Mouse (Mus musculus) kidney, embryonic 15.5 days (tissue): ENCODE data around the gene St6galnac6. TPM values are rescaled to one million over a fixed set of nuclear protein-coding genes. Genes with fewer than 3 reads are reported as not detected.

ENCODE experiments used
- ATAC-seq: fragments of 200-750 bp; cut with Nextera tagmentation; replicated peaks from 2 replicates; pipeline ENCODE4 v1.8.0; 2017; ENCODE audit warnings: moderate TSS enrichment; ENCODE audit not compliant: low FRiP score
- H3K27ac ChIP-seq: fragments of 300-500 bp; sonication (generic); 2 replicates; pipeline ENCODE4 v1.5.1; 2015; ENCODE audit warnings: mild to moderate bottlenecking, inconsistent platforms
- H3K27me3 ChIP-seq: fragments of 300-500 bp; sonication (generic); 2 replicates; pipeline ENCODE4 v1.6.1; 2015; ENCODE audit warnings: inconsistent platforms
- H3K36me3 ChIP-seq: fragments of 300-500 bp; sonication (generic); 2 replicates; pipeline ENCODE4 v1.6.1; 2015; ENCODE audit warnings: inconsistent platforms
- H3K4me1 ChIP-seq: fragments of 300-500 bp; sonication (generic); 2 replicates; pipeline ENCODE4 v1.6.1; 2015; ENCODE audit warnings: inconsistent platforms
- H3K4me2 ChIP-seq: fragments of 300-500 bp; sonication (generic); 2 replicates; pipeline ENCODE4 v1.6.1; 2015; ENCODE audit warnings: moderate library complexity, mild to moderate bottlenecking, inconsistent platforms
- H3K4me3 ChIP-seq: fragments of 300-500 bp; sonication (generic); replicated peaks from 2 replicates; pipeline ENCODE4 v1.5.1; 2015; ENCODE audit warnings: mild to moderate bottlenecking, inconsistent platforms
- H3K9ac ChIP-seq: fragments of 300-500 bp; sonication (generic); 2 replicates; pipeline ENCODE4 v1.6.1; 2015; ENCODE audit warnings: mild to moderate bottlenecking, inconsistent platforms
- H3K9me3 ChIP-seq: fragments of 300-500 bp; sonication (generic); replicated peaks from 2 replicates; pipeline ENCODE4 v1.6.1; 2016; ENCODE audit warnings: inconsistent platforms
- WGBS: fragments of 180-500 bp; shearing (Covaris S2); methylation state at CpG from one replicate; pipeline ENCODE4 v1.1.7; 2015; ENCODE audit warnings: mixed read lengths; 5-methylcytosine and 5-hydroxymethylcytosine counted together
- polyA plus RNA-seq: library from polyadenylated mRNA; unstranded; fragments of >200 nt; fragmentation: Nextera tagmentation; extraction: Ambion mirVana; gene quantifications from 2 replicates; pipeline ENCODE4 v1.2.1, GENCODE M21; 2015

The St6galnac6 gene
- polyA plus RNA-seq, 1 experiment from 2014 or later = 17.6 TPM

DNA sequence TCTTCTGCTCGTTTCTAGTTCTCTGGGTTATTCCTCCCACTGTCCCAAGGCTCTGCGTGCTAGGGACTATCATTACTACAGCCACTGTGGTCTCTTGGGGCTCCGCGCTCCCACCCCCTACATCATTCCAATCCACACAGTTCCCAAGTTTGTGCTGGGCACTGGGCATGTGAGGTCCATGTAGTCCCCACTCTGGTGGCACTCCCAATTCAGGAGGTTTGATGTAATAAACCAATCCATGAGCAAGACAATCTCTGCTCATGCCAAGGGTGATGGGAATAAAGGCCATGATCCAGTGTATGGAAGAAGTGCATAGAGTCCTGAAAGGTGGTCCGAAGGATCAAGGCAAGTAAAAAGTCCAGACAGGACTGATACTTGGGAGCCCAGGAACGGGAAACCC, 25.0 kb upstream of the St6galnac6 start, which contains the start of gene Pip5kl1:
Gene Pip5kl1 (plus strand): TSS at position 301 of the 400 bp plus-strand sequence.
- Histone ChIP-seq H3K4me2 (peak within 1 kb of the TSS; percentile 95), H3K27ac (no peak within 1 kb of the TSS), H3K36me3 (peaks cover 11% of the 10 kb centered on the region), H3K27me3 (peaks cover 33% of the 10 kb centered on the region), H3K9ac (peak within 1 kb of the TSS; percentile 48), H3K4me1 (peaks cover 24% of the 10 kb centered on the region), H3K9me3 (no peaks in the 10 kb centered on the region), H3K4me3 (peak within 1 kb of the TSS; percentile 47)
- WGBS = 82% methylated on average over 6 of the region's 6 CpGs
- ATAC-seq = no peak

DNA sequence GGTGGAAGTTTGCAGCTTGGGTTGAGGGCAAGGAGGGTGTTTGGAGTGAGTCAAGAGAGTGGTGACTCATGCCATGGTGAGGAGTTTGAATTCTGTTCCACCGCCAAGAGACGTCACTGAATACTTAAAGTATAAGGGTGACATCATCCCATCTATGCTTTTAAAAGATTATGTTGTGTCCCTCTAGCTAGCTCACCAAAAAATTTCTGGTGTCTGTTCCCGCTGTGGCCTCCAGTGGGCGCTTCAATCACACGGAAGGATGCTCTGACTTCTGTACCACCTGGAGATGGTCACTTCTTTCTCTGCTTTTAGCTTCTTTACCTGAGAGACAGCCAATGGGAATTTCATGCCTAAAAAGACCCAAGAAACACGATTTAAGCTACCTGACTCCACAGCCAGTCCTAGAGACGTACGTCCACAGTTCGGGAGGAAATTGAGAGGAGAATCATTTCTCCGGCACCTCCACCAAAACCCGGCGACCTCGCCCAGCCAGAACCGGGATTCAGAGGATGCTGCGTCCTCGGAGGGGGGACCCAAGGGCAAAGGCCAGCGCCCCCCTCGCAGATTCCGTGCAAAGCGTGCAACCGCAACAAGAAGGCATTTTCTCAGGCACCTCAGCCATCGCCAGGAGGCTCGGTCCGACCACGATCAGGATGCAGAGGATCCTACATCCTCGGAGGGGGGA, 24.5 kb upstream of the St6galnac6 start:
- Histone ChIP-seq H3K27ac (no peak overlapping the region), H3K4me3 (peak overlapping the region; percentile 47), H3K4me2 (peak overlapping the region; percentile 95)

DNA sequence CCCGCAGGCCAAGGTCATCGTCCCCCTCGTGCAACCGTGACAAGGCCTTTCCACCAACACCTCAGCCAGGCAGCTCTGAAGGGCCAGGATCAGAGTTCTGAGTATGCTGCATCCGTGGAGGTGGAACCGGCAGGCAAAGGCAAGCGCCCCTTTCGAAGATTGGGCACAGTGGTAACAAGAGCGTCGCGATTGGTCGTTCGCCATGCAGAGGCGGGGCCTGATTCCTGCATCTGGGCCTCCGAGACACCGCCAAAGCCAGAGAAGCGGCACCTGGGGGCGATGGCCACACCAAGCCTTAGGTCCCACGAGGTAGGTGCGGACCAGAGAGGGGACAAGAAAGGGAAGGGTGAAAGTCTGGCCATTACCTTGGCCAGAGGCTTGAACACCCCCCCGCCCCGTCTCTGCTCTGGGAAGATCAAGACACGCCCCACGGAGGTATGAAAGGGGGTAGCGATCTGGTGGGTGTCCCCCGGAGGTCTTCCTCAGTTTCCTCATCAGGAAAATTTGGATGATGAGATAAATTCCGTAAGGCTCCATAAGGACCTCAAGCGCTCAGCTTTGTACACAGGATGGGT, 23.8 kb upstream of the St6galnac6 start, which contains the start of gene 9430097D07Rik:
Gene 9430097D07Rik (minus strand): TSS at position 99 of the 575 bp plus-strand sequence.
- H3K36me3 ChIP-seq = peaks cover 10% of the 10 kb centered on the region
- H3K9ac ChIP-seq = peak within 1 kb of the TSS; percentile 48
- H3K4me3 ChIP-seq = peak within 1 kb of the TSS; percentile 47
- WGBS = 8% methylated on average over 28 of the region's 28 CpGs
- no peaks in the 10 kb centered on the region for H3K9me3 ChIP-seq
- H3K27me3 ChIP-seq = peaks cover 40% of the 10 kb centered on the region
- no peak within 1 kb of the TSS for H3K27ac ChIP-seq
- peak within 1 kb of the TSS; percentile 95 for H3K4me2 ChIP-seq
- peak; percentile 50 for ATAC-seq
- H3K4me1 ChIP-seq = peaks cover 24% of the 10 kb centered on the region

More for the DNA sequence above, 24.5 kb upstream of the St6galnac6 start:
- Histone ChIP-seq H3K27me3 (peaks cover 38% of the 10 kb centered on the region), H3K4me1 (peaks cover 24% of the 10 kb centered on the region), H3K9me3 (no peaks in the 10 kb centered on the region), H3K36me3 (peaks cover 10% of the 10 kb centered on the region), H3K9ac (peak overlapping the region; percentile 48)
- ATAC-seq = no peak
- WGBS = under 1% methylated on average over 26 of the region's 26 CpGs

DNA sequence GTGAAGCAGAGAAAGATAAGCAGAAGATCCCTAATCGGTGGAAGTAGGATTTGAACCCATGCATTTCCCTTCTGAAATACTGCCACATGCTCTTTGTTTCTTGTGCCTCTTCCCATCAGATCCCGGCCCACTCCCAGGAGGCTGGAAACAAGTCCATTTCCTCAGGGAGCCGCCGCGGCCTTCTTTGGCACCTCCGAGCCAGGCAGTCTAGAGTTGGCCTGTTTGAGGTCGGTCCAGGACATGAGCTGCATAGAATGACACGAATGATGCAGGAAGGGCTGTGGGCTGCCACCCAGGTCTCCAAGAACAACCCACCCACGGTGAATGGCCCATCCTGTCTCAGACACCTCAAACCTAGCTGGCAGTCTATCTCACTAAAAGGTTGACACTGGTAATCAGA, 23.0 kb upstream of the St6galnac6 start:
- Histone ChIP-seq H3K36me3 (peaks cover 10% of the 10 kb centered on the region), H3K4me1 (peaks cover 19% of the 10 kb centered on the region), H3K9ac (no peak overlapping the region), H3K27me3 (peaks cover 46% of the 10 kb centered on the region), H3K4me3 (no peak overlapping the region), H3K27ac (no peak overlapping the region), H3K9me3 (no peaks in the 10 kb centered on the region), H3K4me2 (no peak overlapping the region)
- no peak for ATAC-seq
- WGBS = 89% methylated on average over 9 of the region's 9 CpGs

DNA sequence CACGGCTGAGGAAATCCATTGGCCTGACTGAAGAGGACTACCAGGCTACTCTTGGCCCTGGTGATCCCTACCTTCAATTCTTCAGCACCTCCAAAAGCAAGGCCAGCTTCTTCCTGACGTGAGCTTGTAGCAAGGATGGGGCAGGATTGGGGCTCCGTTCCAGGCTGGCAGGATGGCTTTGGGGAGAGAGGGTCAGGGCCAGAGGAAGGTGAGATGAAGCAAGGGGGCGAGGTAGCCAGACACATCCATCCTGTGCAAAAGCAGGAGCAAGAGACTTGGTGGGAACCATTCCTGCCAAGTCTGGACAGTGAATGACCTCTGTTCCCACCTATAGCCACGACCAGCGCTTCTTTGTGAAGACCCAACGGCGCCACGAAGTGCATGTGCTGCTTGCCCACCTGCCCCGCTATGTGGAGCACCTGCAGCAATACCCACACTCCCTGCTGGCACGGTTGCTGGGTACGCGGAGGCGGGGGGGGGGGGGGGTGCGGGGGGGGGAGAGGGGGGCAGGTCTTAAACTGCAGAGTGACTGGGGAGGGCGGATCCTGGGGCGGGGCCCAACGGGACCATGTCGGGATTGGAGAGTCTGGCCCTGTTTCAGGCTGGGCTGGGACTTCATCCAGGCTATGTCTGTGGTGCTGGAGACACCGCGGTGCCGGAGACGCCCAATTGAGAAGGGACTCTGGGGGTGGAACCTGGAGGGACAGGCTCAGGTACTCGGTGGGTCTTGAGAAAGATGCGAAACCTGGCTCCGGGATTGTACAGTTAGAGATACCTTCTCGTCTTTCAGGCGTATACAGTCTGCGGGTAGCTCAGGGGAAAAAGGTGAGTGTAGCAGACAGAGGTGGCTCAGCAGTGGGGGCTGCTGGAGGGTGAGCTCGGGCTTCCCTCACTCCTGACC, 21.1 kb upstream of the St6galnac6 start:
- no peak overlapping the region for H3K27ac ChIP-seq
- no peak overlapping the region for H3K4me3 ChIP-seq
- H3K9me3 ChIP-seq = no peaks in the 10 kb centered on the region
- no peak overlapping the region for H3K9ac ChIP-seq
- no peak overlapping the region for H3K4me2 ChIP-seq
- peaks cover 3% of the 10 kb centered on the region for H3K36me3 ChIP-seq
- no peak for ATAC-seq
- 37% methylated on average over 25 of the region's 30 CpGs for WGBS
- H3K4me1 ChIP-seq = peaks cover 17% of the 10 kb centered on the region
- peaks cover 53% of the 10 kb centered on the region for H3K27me3 ChIP-seq

DNA sequence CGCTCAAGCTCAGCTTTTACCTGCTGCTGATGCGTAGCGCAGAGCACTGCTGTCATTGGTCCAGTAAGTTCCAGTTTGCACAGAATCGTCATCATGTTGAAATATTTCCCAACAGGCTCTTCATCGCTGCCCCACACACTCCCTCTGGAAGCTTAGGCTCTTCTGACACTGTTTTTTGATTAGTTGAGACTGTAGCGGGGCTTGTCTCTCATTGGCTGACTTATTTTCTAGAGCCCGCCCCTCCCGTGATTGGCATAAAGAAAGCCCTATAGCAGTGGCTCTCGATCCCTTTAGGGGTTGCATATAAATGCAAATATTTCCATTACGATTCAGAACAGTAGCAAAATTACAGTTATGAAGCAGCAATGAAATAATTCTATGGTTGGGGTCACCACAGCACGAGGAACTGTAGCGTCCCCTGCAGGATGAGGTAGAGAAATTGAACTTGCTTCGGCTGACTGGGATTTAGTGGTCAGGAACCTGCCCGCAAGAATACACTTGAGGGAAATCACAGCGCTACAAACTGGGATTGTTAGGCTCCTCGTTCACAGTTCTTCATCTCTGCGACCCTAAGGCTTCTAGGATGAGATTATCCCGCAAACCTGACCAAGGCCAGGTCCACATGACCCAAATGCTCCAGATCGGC, 17.9 kb upstream of the St6galnac6 start:
- H3K4me3 ChIP-seq = peak overlapping the region; percentile 35

DNA sequence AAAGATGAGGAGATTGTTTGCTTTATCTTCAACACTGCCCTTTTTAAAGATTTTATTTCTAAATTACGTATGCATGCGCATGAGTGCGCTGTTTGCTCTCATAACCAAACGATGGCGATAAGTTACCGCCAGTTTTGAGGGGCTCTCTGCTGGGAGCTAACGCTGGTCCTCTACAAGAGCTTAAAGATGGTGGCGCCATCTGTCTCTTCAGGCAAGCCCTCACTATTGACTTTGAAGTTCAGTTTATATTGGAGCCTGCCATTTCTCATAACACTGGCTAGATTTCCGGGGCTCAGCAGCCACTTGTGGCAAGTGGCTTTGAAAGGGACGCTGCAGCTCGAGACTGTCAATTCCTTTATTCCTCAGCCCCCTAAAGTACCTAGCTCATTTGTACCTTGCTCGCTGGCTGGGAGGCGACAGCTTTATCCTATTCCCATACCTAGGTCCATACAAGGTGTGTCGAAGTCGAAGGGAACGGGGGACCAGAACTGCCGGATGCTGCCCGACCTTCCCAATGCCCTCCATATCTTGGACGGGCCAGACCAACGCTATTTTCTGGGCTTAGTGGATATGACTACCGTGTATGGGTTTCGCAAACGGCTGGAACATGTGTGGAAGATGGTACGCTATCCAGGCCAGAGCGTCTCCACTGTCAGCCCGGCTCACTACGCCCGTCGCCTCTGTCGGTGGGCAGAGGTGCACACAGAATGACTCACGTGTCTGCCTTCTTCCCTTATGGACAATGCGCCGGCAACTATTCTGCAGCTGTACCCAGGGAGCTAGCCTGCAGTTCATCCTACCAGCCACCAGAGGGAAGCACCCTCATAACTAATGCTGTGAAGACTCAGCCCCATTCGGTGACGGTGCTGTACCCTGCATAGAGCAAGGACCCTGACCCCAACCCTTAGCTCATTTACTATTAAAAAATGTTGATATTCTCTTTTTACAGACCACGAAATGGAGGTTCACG, 16.4 kb upstream of the St6galnac6 start:
- peak overlapping the region; percentile 31 for H3K4me3 ChIP-seq
- no peaks in the 10 kb centered on the region for H3K36me3 ChIP-seq

More for the DNA sequence above, 17.9 kb upstream of the St6galnac6 start:
- Histone ChIP-seq H3K4me1 (peaks cover 10% of the 10 kb centered on the region), H3K27ac (no peak overlapping the region), H3K4me2 (peak overlapping the region; percentile 50), H3K9ac (no peak overlapping the region), H3K27me3 (peaks cover 44% of the 10 kb centered on the region), H3K36me3 (no peaks in the 10 kb centered on the region), H3K9me3 (no peaks in the 10 kb centered on the region)
- WGBS = 34% methylated on average over 19 of the region's 19 CpGs
- ATAC-seq = 0 out of 2 replicates have a peak, but pooled peaks have one; percentile 9

DNA sequence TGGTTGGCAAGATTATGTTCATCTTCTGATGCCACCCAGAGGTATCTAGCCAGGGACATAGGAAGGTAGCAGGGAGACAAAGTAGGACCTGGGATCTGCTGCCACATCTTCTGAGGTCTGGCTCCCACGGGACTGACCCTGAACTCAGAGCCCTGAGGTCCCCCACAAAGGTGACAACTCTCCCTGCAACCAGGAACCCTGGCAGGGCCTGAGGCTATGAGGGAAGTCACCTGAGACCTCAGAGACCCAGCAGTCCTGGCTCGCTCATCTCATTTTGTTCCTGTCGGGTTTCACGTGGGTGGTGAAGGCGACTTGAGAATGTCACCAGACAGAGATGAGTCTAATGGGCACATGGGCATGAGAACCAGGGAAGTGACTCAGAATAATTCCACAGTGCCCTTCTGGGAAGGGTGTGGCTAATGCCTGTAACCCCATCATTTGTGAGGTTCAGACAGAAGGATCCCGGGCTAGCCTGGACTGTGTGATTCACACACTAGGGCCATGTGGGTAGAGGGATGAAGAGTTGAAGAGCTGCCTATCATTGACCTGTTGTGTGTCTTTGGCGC, 14.3 kb upstream of the St6galnac6 start:
- no peak for ATAC-seq
- H3K9ac ChIP-seq = no peak overlapping the region
- no peaks in the 10 kb centered on the region for H3K9me3 ChIP-seq
- H3K4me2 ChIP-seq = no peak overlapping the region
- WGBS = 85% methylated on average over 7 of the region's 7 CpGs
- H3K27me3 ChIP-seq = peaks cover 13% of the 10 kb centered on the region
- no peaks in the 10 kb centered on the region for H3K36me3 ChIP-seq
- H3K4me1 ChIP-seq = peaks cover 47% of the 10 kb centered on the region
- H3K27ac ChIP-seq = no peak overlapping the region
- no peak overlapping the region for H3K4me3 ChIP-seq

More for the DNA sequence above, 16.4 kb upstream of the St6galnac6 start:
- ATAC-seq = peak; percentile 59; the same call in 1 of the 2 replicates
- Histone ChIP-seq H3K4me1 (peaks cover 26% of the 10 kb centered on the region), H3K4me2 (peak overlapping the region; percentile 63), H3K9me3 (no peaks in the 10 kb centered on the region), H3K27me3 (peaks cover 34% of the 10 kb centered on the region), H3K9ac (peak overlapping the region; percentile 5; the same call in 1 of the 2 replicates), H3K27ac (no peak overlapping the region)
- 16% methylated on average over 37 of the region's 37 CpGs for WGBS

DNA sequence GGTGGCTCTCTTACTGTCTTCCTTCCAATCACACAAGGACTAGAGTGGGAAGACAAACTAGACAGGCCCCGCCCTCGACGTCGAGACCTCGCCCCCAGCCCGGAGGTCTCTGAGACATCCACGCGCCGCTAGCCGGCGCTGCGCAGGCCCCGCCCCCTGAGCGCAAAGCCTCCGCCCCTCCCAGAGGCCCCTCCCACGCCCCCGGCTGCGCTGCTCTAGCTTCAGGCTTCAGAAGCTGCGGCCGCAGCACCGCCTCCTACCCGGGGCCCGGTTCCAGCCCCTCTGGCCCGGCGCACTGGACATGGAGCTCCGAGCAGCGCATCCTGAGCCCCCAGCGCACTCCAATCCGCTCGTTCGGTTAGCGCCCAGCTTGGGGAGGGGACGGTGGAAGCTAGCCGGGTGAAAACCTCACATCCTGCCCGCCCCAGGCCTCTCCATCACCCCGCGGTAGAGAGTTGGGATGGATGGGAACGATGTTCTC, 12.6 kb upstream of the St6galnac6 start, which contains the start of gene St6galnac4:
Gene St6galnac4 (plus strand): TSS at position 225 of the 481 bp plus-strand sequence.
- no peaks in the 10 kb centered on the region for H3K9me3 ChIP-seq
- peak within 1 kb of the TSS; percentile 63 for H3K4me3 ChIP-seq
- H3K4me2 ChIP-seq = peak within 1 kb of the TSS; percentile 81
- H3K27ac ChIP-seq = peak within 1 kb of the TSS; percentile 59
- 1% methylated on average over 38 of the region's 38 CpGs for WGBS
- peaks cover 7% of the 10 kb centered on the region for H3K27me3 ChIP-seq
- peaks cover 51% of the 10 kb centered on the region for H3K4me1 ChIP-seq
- ATAC-seq = peak; percentile 87
- H3K9ac ChIP-seq = peak within 1 kb of the TSS; percentile 57
- H3K36me3 ChIP-seq = no peaks in the 10 kb centered on the region

DNA sequence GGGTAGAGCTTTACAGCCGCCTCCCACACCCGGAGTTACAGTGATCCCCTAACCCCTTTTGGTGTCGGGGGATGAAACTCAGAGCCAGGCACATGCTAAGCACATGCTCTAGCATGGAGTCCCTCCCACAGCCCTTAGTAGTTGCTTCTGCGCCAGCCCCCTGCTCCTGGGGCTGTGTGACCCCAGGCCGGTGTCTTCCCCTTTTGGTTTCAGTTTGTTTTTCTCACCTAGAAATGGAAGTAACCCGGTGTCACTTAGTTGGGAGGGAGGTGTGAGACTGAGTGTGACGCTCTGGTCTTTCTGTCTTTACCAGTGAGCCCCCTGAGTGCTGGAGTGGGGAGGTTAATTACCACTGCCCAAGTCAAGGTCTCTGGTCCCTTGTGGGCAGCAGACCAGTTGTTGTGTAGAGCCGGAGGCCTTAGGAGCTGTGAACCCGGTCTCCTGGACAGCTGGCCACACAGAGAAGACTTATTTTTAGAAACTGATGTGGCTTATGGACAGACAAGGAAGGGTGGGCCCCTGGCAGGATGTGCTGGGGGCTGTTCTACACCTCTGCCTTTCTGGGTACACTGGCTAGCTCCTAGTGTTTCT, 11.7 kb upstream of the St6galnac6 start:
- WGBS = 20% methylated on average over 9 of the region's 9 CpGs

More for the DNA sequence above, 11.7 kb upstream of the St6galnac6 start:
- peaks cover 5% of the 10 kb centered on the region; the same call in 1 of the 2 replicates for H3K27me3 ChIP-seq
- peak overlapping the region; percentile 81 for H3K4me2 ChIP-seq
- no peaks in the 10 kb centered on the region for H3K36me3 ChIP-seq
- 0 out of 2 replicates have a peak overlapping the region, but pooled peaks have one; percentile 14 for H3K27ac ChIP-seq
- no peak for ATAC-seq
- peak overlapping the region; percentile 57 for H3K9ac ChIP-seq
- no peaks in the 10 kb centered on the region for H3K9me3 ChIP-seq
- peaks cover 50% of the 10 kb centered on the region for H3K4me1 ChIP-seq
- peak overlapping the region; percentile 63 for H3K4me3 ChIP-seq
